Mouse (Mus musculus) CH12.LX (cell line): Measurements from ENCODE around the gene Olfr62. TPM values are rescaled to one million over a fixed set of nuclear protein-coding genes. Genes with fewer than 3 reads are reported as not detected.
A peak's percentile ranks its signal among the peaks of the same experiment; 100 is the strongest.

Source experiments
- DNase-seq: peaks from one replicate; pipeline ENCODE4 v3.0.0-alpha.2; 2013; ENCODE audit errors: extremely low read depth
- H3K27ac ChIP-seq: 2 replicates; pipeline ENCODE4 v1.5.1; 2012; ENCODE audit warnings: low read depth, mild to moderate bottlenecking, control low read depth, moderate library complexity; ENCODE audit not compliant: insufficient read depth
- H3K27me3 ChIP-seq: replicated peaks from 2 replicates; pipeline ENCODE3; 2012; ENCODE audit warnings: inconsistent platforms
- H3K36me3 ChIP-seq, 2 experiments: replicated peaks in 1 of 2; 2 replicates each; pipeline versions ENCODE3 to v1.6.1; 2012; ENCODE audit warnings: inconsistent platforms in 1 of 2, low read length in 1 of 2, mild to moderate bottlenecking in 1 of 2, mixed read lengths in 1 of 2, moderate library complexity in 1 of 2; ENCODE audit not compliant: control insufficient read depth in 1 of 2, insufficient read depth in 1 of 2
- H3K4me1 ChIP-seq, 2 experiments: 2 replicates each; pipeline ENCODE4 v1.6.1; 2012; ENCODE audit warnings: inconsistent platforms in 1 of 2, moderate library complexity in 1 of 2; ENCODE audit not compliant: insufficient read depth in 2 of 2, control insufficient read depth in 1 of 2
- H3K4me2 ChIP-seq: 2 replicates; pipeline ENCODE4 v1.6.1; 2012; ENCODE audit warnings: low read depth, mild to moderate bottlenecking, control low read depth; ENCODE audit not compliant: poor library complexity, insufficient read depth, severe bottlenecking
- H3K4me3 ChIP-seq, 3 experiments: fragments of 150-350 bp in 1 of 3; sonication (generic) in 1 of 3; replicated peaks in 1 of 3; 2 replicates each; pipeline versions ENCODE3 to v1.5.1; 2011 to 2012; ENCODE audit warnings: low read depth in 2 of 3, low read length in 2 of 3, mild to moderate bottlenecking in 2 of 3, moderate library complexity in 2 of 3, control low read depth in 1 of 3, improper control_type of control experiment in 1 of 3, inconsistent platforms in 1 of 3, mixed read lengths in 1 of 3; ENCODE audit not compliant: poor library complexity in 1 of 3
- H3K79me2 ChIP-seq: replicated peaks from 2 replicates; pipeline ENCODE4 v1.6.1; 2012; ENCODE audit warnings: mild to moderate bottlenecking, moderate library complexity; ENCODE audit not compliant: control insufficient read depth, poor library complexity, insufficient read depth, severe bottlenecking; ENCODE audit errors: extremely low read depth
- H3K9ac ChIP-seq: 2 replicates; pipeline ENCODE4 v1.6.1; 2012; ENCODE audit warnings: low read depth, mild to moderate bottlenecking, control low read depth, moderate library complexity; ENCODE audit not compliant: insufficient read depth
- H3K9me3 ChIP-seq: replicated peaks from 2 replicates; pipeline ENCODE3; 2012; ENCODE audit warnings: low read length, inconsistent platforms, mixed read lengths
- CHD1 ChIP-seq: IDR thresholded peaks from 2 replicates; pipeline ENCODE4 v1.6.1; 2012; ENCODE audit warnings: low read depth, low read length, improper control_type of control experiment, inconsistent platforms
- CHD2 ChIP-seq: IDR thresholded peaks from 2 replicates; pipeline ENCODE4 v1.6.1; 2011; ENCODE audit warnings: low read length, improper control_type of control experiment
- E2F4 ChIP-seq: IDR thresholded peaks from 2 replicates; pipeline ENCODE4 v1.6.1; 2011; ENCODE audit warnings: low read depth, low read length, improper control_type of control experiment; ENCODE audit not compliant: insufficient replicate concordance
- EP300 ChIP-seq: IDR thresholded peaks from 2 replicates; pipeline ENCODE4 v1.6.1; 2011; ENCODE audit warnings: low read length, improper control_type of control experiment
- IRF4 ChIP-seq: IDR thresholded peaks from 2 replicates; pipeline ENCODE4 v1.6.1; 2014; ENCODE audit warnings: low read depth, mild to moderate bottlenecking, inconsistent platforms, low read length, improper control_type of control experiment
- JUN ChIP-seq: IDR thresholded peaks from 2 replicates; pipeline ENCODE4 v1.6.1; 2011; ENCODE audit warnings: low read depth, mild to moderate bottlenecking, low read length, improper control_type of control experiment, moderate library complexity; ENCODE audit not compliant: insufficient read depth
- KAT2A ChIP-seq: IDR thresholded peaks from 2 replicates; pipeline ENCODE4 v1.6.1; 2012; ENCODE audit warnings: low read length, improper control_type of control experiment, inconsistent platforms; ENCODE audit not compliant: insufficient replicate concordance
- MAFK ChIP-seq: IDR thresholded peaks from 2 replicates; pipeline ENCODE4 v1.6.1; 2011; ENCODE audit warnings: low read length, improper control_type of control experiment; ENCODE audit not compliant: insufficient replicate concordance
- MXI1 ChIP-seq: IDR thresholded peaks from 2 replicates; pipeline ENCODE4 v1.6.1; 2011; ENCODE audit warnings: mild to moderate bottlenecking, low read depth, low read length, improper control_type of control experiment
- NELFE ChIP-seq: IDR thresholded peaks from 2 replicates; pipeline ENCODE4 v1.6.1; 2011; ENCODE audit warnings: low read depth, low read length, improper control_type of control experiment
- NRF1 ChIP-seq: IDR thresholded peaks from 2 replicates; pipeline ENCODE4 v1.6.1; 2014; ENCODE audit warnings: low read depth, mild to moderate bottlenecking, inconsistent platforms, low read length, improper control_type of control experiment, moderate library complexity
- PAX5 ChIP-seq: IDR thresholded peaks from 2 replicates; pipeline ENCODE4 v1.6.1; 2012; ENCODE audit warnings: low read length, inconsistent platforms, mixed read lengths
- POLR2A ChIP-seq: IDR thresholded peaks from 2 replicates; pipeline ENCODE4 v1.6.1; 2011; ENCODE audit warnings: low read depth, mild to moderate bottlenecking, improper control_type of control experiment, low read length
- POLR2AphosphoS2 ChIP-seq: IDR thresholded peaks from 2 replicates; pipeline ENCODE4 v1.6.1; 2011; ENCODE audit warnings: low read depth, low read length, improper control_type of control experiment
- SIN3A ChIP-seq: IDR thresholded peaks from 2 replicates; pipeline ENCODE4 v1.6.1; 2012; ENCODE audit warnings: low read length, improper control_type of control experiment, inconsistent platforms
- TBP ChIP-seq: conservative IDR thresholded peaks from 2 replicates; pipeline ENCODE4 v1.6.1; 2011; ENCODE audit warnings: low read depth, low read length, improper control_type of control experiment
- TCF12 ChIP-seq: IDR thresholded peaks from 2 replicates; pipeline ENCODE4 v1.6.1; 2014; ENCODE audit warnings: low read depth, mild to moderate bottlenecking, inconsistent platforms, low read length, improper control_type of control experiment
- UBTF ChIP-seq: IDR thresholded peaks from 2 replicates; pipeline ENCODE4 v1.6.1; 2012; ENCODE audit warnings: low read depth, mild to moderate bottlenecking, inconsistent platforms, low read length, improper control_type of control experiment, moderate library complexity
- ZC3H11A ChIP-seq: IDR thresholded peaks from 2 replicates; pipeline ENCODE4 v1.6.1; 2012; ENCODE audit warnings: low read depth, mild to moderate bottlenecking, inconsistent platforms, low read length, improper control_type of control experiment
- ZKSCAN1 ChIP-seq: IDR thresholded peaks from 2 replicates; pipeline ENCODE4 v1.6.1; 2012; ENCODE audit warnings: low read depth, inconsistent platforms, low read length, improper control_type of control experiment, borderline replicate concordance
- ZMIZ1 ChIP-seq: IDR thresholded peaks from 2 replicates; pipeline ENCODE4 v1.6.1; 2012; ENCODE audit warnings: low read depth, mild to moderate bottlenecking, inconsistent platforms, low read length, improper control_type of control experiment
- ZNF384 ChIP-seq: IDR thresholded peaks from 2 replicates; pipeline ENCODE4 v1.6.1; 2012; ENCODE audit warnings: low read depth, low read length, improper control_type of control experiment, inconsistent platforms
- dilution Hi-C: fragments of 300-500 bp; cut with MboI; formaldehyde crosslinking; loops from 2 replicates; pipeline ENCODE4 v1.14.3; 2020; ENCODE audit warnings: low sequenced_read_pairs; ENCODE audit not compliant: extremely low pct_unique_long_range_greater_than_20kb, extremely low pct_ligation_motif_present
- in situ Hi-C: fragments of 300-500 bp; cut with MboI; formaldehyde crosslinking; loops from 3 replicates; pipeline ENCODE4 v1.14.3; 2019; ENCODE audit warnings: low sequenced_read_pairs, low pct_ligation_motif_present, low pct_unique_long_range_greater_than_20kb, mixed read lengths
- polyA plus RNA-seq: library from polyadenylated mRNA; unstranded; fragments of >175 nt; gene quantifications from 2 replicates; pipeline ENCODE4 v1.2.1, GENCODE M21; 2012; ENCODE audit warnings: low read depth; ENCODE audit not compliant: insufficient read length
- total RNA-seq, 2 experiments: library from RNA; depleted of rRNA; stranded (reverse); fragments of 300-350 nt in 1 of 2; fragments of >200 nt in 1 of 2; gene quantifications; 2 replicates each; pipeline ENCODE4 v1.2.3; 2012 to 2014

Olfr62 gene
- total and polyA plus RNA-seq, 3 experiments = not detected

GRCm38 (mm10) chr4:118620967-118621320 lies 37.8 kb upstream of the Olfr62 start:
- DNase-seq = peak; percentile 25
- Histone ChIP-seq H3K9me3 (peaks cover 22% of the 10 kb centered on the region), H3K79me2 (peaks cover 24% of the 10 kb centered on the region), H3K4me2 (peak overlapping the region; percentile 88), H3K4me1 (peaks cover 5 to 11% of the 10 kb centered on the region in 2 experiments), H3K36me3 (peaks cover 30 to 33% of the 10 kb centered on the region in 2 experiments), H3K27ac (0 out of 2 replicates have a peak overlapping the region, but pooled peaks have one; percentile 11), H3K4me3 (peak overlapping the region; percentile 78 to 97 (median 93)), H3K27me3 (peaks cover 11% of the 10 kb centered on the region), H3K9ac (peak overlapping the region; percentile 70)
- TF ChIP-seq MXI1 (peak; percentile 11; the same call in 1 of the 2 replicates), ZMIZ1 (no peak; the same call in 1 of the 2 replicates), CHD2 (peak; percentile 0; the same call in 1 of the 2 replicates), SIN3A (peak; percentile 48), IRF4 (0 out of 2 replicates have a peak, but pooled peaks have one; percentile 3), POLR2AphosphoS2 (no peak)
- dilution Hi-C loops = no loop called here
- in situ Hi-C loops = no loop called here

DNA sequence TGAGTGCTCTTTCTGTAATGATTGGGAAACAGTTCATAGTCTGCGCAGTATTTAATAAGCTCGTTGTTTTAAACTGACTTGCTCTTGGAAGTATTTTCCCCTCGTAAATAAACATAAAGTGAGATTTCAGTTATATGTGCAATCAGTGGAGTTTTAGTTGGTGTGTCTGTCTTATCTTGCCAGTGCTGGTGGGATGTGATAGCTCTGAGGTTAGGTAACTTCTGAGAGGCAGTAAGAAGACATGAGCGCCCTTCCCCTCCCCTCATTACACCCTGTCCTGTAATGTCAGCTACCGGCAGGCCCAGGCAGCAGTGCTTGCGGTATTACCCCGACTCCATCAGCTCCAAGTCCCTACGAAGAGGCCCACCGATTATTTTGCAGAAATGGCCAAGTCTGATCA lies 37.0 kb upstream of the Olfr62 start:
- peaks cover 7% of the 10 kb centered on the region for H3K27me3 ChIP-seq
- H3K4me2 ChIP-seq = peak overlapping the region; percentile 88
- peak overlapping the region; percentile 70 for H3K9ac ChIP-seq
- peaks cover 36 to 41% of the 10 kb centered on the region in 2 experiments for H3K36me3 ChIP-seq
- peaks cover 5 to 11% of the 10 kb centered on the region in 2 experiments for H3K4me1 ChIP-seq
- no peak for TF ChIP-seq MAFK
- no peak for TF ChIP-seq NELFE
- no peak for TF ChIP-seq KAT2A
- no peak for TF ChIP-seq ZNF384
- TF ChIP-seq EP300 = no peak
- TF ChIP-seq ZC3H11A = no peak
- TF ChIP-seq POLR2AphosphoS2 = no peak
- TF ChIP-seq JUN = no peak
- TF ChIP-seq MXI1 = no peak
- no peak for TF ChIP-seq POLR2A
- TF ChIP-seq CHD2 = no peak
- TF ChIP-seq UBTF = no peak
- TF ChIP-seq TCF12 = no peak
- TF ChIP-seq SIN3A = no peak
- no peak for TF ChIP-seq TBP
- TF ChIP-seq NRF1 = no peak
- no peak for TF ChIP-seq ZKSCAN1
- TF ChIP-seq PAX5 = no peak
- TF ChIP-seq CHD1 = no peak
- TF ChIP-seq E2F4 = no peak
- no peak for DNase-seq
- peak overlapping the region; percentile 78 to 97 (median 93) for H3K4me3 ChIP-seq
- H3K27ac ChIP-seq = no peak overlapping the region
- in situ Hi-C loops = no loop called here
- peaks cover 17% of the 10 kb centered on the region for H3K9me3 ChIP-seq
- dilution Hi-C loops = no loop called here
- H3K79me2 ChIP-seq = peaks cover 24% of the 10 kb centered on the region
